Mouse (Mus musculus): ENCODE data around the gene Gga2. TPM values are rescaled to one million over a fixed set of nuclear protein-coding genes. Genes with fewer than 3 reads are reported as not detected.

Gene Gga2
- total and polyA plus RNA-seq, 3 experiments: 26.8 to 79.0 (median 27.4) TPM

DNA sequence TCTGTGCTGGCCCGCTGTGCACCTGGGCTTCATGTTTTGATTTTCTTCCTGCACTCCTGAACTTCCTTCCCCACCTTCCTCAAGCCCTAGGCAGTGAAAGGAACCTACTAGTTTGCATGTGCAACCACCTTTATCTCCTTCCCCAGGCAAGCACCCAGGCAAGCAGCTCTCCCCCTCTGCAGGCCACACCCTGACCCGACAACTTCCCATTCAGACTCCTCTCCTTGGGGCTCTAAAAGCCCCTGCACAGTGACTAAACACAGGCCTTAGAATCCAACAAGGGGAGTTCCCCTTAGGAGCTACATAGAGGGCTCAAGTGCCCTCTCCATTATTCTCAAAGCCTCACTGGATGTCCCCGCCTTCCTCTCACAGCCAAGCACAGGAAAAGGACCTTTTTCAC is 2.8 kb downstream of the Gga2 start:
- dilution Hi-C loops (cut with MboI; ENCODE audit: extremely low pct_ligation_motif_present, extremely low pct_unique_long_range_greater_than_20kb, low sequenced_read_pairs): no loop called here
- peaks cover 4 to 53% of the 10 kb centered on the region in 2 experiments for H3K4me1 ChIP-seq (ENCODE audit: control insufficient read depth in 1 of 2, insufficient read depth in 2 of 2)
- TF ChIP-seq NELFE (IDR thresholded peaks at IDR 0.05; ENCODE audit: low read depth, low read length) (no peak), RAD21 (IDR thresholded peaks at IDR 0.05; ENCODE audit: low read depth, low read length) (peak; percentile 9), HCFC1 (IDR thresholded peaks at IDR 0.05; ENCODE audit: low read depth, low read length) (no peak), TBP (conservative IDR thresholded peaks at IDR 0.05; ENCODE audit: low read depth, low read length) (0 out of 2 replicates have a peak, but pooled peaks have one; percentile 11), CTCF (conservative IDR thresholded peaks at IDR 0.05 in 1 of 2, IDR thresholded peaks at IDR 0.05 in 1 of 2; ENCODE audit: low read depth in 2 of 2, low read length in 2 of 2) (peak in 1 of 2 experiments; percentile 24; a peak in 1 of 4 replicates)
- H3K36me3 ChIP-seq (replicated peaks in 1 of 2; ENCODE audit: control insufficient read depth in 1 of 2, insufficient read depth in 1 of 2, low read length in 1 of 2): peaks cover 0 to 19% of the 10 kb centered on the region in 2 experiments
- no peak overlapping the region for H3K27ac ChIP-seq (ENCODE audit: insufficient read depth, low read depth)
- H3K4me2 ChIP-seq (ENCODE audit: insufficient read depth, low read depth, poor library complexity, severe bottlenecking): peak overlapping the region; percentile 18; the same call in 1 of the 2 replicates
- H3K27me3 ChIP-seq (replicated peaks): no peaks in the 10 kb centered on the region
- H3K9ac ChIP-seq (ENCODE audit: insufficient read depth, low read depth): no peak overlapping the region
- in situ Hi-C loops (cut with MboI; ENCODE audit: low pct_ligation_motif_present, low pct_unique_long_range_greater_than_20kb, low sequenced_read_pairs): no loop called here
- no peaks in the 10 kb centered on the region for H3K9me3 ChIP-seq (replicated peaks; ENCODE audit: low read length)
- H3K4me3 ChIP-seq (replicated peaks in 1 of 3; ENCODE audit: low read depth in 2 of 3, low read length in 2 of 3, poor library complexity in 1 of 3): peak overlapping the region in 1 of 3 experiments; percentile 14
- DNase-seq (ENCODE audit: extremely low read depth): peak; percentile 90
- H3K79me2 ChIP-seq (replicated peaks; ENCODE audit: control insufficient read depth, extremely low read depth, insufficient read depth, poor library complexity, severe bottlenecking): no peaks in the 10 kb centered on the region

DNA sequence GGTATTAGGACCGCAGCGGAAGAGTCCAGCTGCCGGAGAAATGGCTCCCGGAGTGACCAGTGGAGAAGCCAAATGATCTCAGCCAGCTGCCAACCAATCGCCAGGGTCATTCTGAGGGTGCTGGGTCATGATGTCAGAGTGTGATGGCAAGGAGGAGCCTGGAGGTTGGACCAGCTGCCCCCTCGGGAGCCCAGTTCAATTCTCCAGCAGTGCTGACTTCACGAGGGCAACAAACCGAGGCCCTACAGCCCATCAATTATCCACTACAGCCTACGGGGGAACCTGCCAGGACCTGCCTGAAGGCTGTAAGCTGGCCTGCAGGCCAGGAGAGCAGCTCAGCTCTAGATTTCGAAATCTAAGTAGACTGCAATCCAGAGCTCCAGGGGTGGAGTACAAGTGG is 5.3 kb downstream of the Gga2 start:
- TF ChIP-seq USF1 (IDR thresholded peaks at IDR 0.05; ENCODE audit: low read depth, low read length): no peak
- TF ChIP-seq SIN3A (IDR thresholded peaks at IDR 0.05; ENCODE audit: low read length): no peak
- TF ChIP-seq MAX (IDR thresholded peaks at IDR 0.05; ENCODE audit: low read length): no peak
- no peak for TF ChIP-seq MAZ (IDR thresholded peaks at IDR 0.05; ENCODE audit: low read depth, low read length)
- TF ChIP-seq MAFK (IDR thresholded peaks at IDR 0.05; ENCODE audit: insufficient replicate concordance, low read length): no peak
- no peak for TF ChIP-seq CTCF (conservative IDR thresholded peaks at IDR 0.05 in 1 of 2, IDR thresholded peaks at IDR 0.05 in 1 of 2; ENCODE audit: low read depth in 2 of 2, low read length in 2 of 2)
- no peak for TF ChIP-seq JUND (conservative IDR thresholded peaks at IDR 0.05; ENCODE audit: low read depth, low read length)
- TF ChIP-seq RAD21 (IDR thresholded peaks at IDR 0.05; ENCODE audit: low read depth, low read length): no peak
- TF ChIP-seq EP300 (IDR thresholded peaks at IDR 0.05; ENCODE audit: low read length): no peak
- TF ChIP-seq NELFE (IDR thresholded peaks at IDR 0.05; ENCODE audit: low read depth, low read length): no peak
- TF ChIP-seq ZNF384 (IDR thresholded peaks at IDR 0.05; ENCODE audit: low read depth, low read length): no peak
- TF ChIP-seq USF2 (conservative IDR thresholded peaks at IDR 0.05; ENCODE audit: low read depth, low read length): no peak
- TF ChIP-seq CHD2 (IDR thresholded peaks at IDR 0.05; ENCODE audit: low read length): no peak
- no peak for TF ChIP-seq SMC3 (IDR thresholded peaks at IDR 0.05; ENCODE audit: low read depth, low read length)
- TF ChIP-seq ZKSCAN1 (IDR thresholded peaks at IDR 0.05; ENCODE audit: borderline replicate concordance, low read depth, low read length): no peak
- DNase-seq (ENCODE audit: extremely low read depth): no peak
- dilution Hi-C loops (cut with MboI; ENCODE audit: extremely low pct_ligation_motif_present, extremely low pct_unique_long_range_greater_than_20kb, low sequenced_read_pairs) (no loop called here), in situ Hi-C loops (cut with MboI; ENCODE audit: low pct_ligation_motif_present, low pct_unique_long_range_greater_than_20kb, low sequenced_read_pairs) (no loop called here)
- H3K27ac ChIP-seq (ENCODE audit: insufficient read depth, low read depth): no peak overlapping the region
- H3K4me3 ChIP-seq (replicated peaks in 1 of 3; ENCODE audit: low read depth in 2 of 3, low read length in 2 of 3, poor library complexity in 1 of 3): no peak overlapping the region
- H3K4me1 ChIP-seq (ENCODE audit: control insufficient read depth in 1 of 2, insufficient read depth in 2 of 2): peaks cover 4 to 54% of the 10 kb centered on the region in 2 experiments
- H3K27me3 ChIP-seq (replicated peaks): no peaks in the 10 kb centered on the region
- no peaks in the 10 kb centered on the region for H3K9me3 ChIP-seq (replicated peaks; ENCODE audit: low read length)
- H3K79me2 ChIP-seq (replicated peaks; ENCODE audit: control insufficient read depth, extremely low read depth, insufficient read depth, poor library complexity, severe bottlenecking): no peaks in the 10 kb centered on the region
- H3K36me3 ChIP-seq (replicated peaks in 1 of 2; ENCODE audit: control insufficient read depth in 1 of 2, insufficient read depth in 1 of 2, low read length in 1 of 2): peaks cover 3 to 36% of the 10 kb centered on the region in 2 experiments
- H3K4me2 ChIP-seq (ENCODE audit: insufficient read depth, low read depth, poor library complexity, severe bottlenecking): no peak overlapping the region
- no peak overlapping the region for H3K9ac ChIP-seq (ENCODE audit: insufficient read depth, low read depth)
